Mouse (Mus musculus) kidney, adult 2 months (tissue): ENCODE data around the gene Snx30.

Experiments used
- CTCF ChIP-seq: fragments of 200-500 bp; conservative IDR thresholded peaks from 2 replicates; pipeline ENCODE4 v1.5.1; 2011; ENCODE audit warnings: low read depth, mild to moderate bottlenecking, control low read depth, low read length, moderate library complexity, mixed read lengths; ENCODE audit not compliant: insufficient read depth, insufficient read length
- POLR2A ChIP-seq: fragments of 200-500 bp; IDR thresholded peaks from one replicate; pipeline ENCODE4 v1.6.1; 2011; ENCODE audit warnings: low read depth, low read length, control low read depth

- TF ChIP-seq CTCF (no peak), POLR2A (no peak)
These were observed 84.5 kb downstream of the Snx30 start for GRCm38 (mm10) chr4:59890086-59890600.
